Mouse (Mus musculus) MEL (cell line): ENCODE data around the gene Rasip1. TPM values are rescaled to one million over a fixed set of nuclear protein-coding genes. Genes with fewer than 3 reads are reported as not detected.

Experiments
- DNase-seq: peaks from one replicate; pipeline ENCODE4 v3.0.0; 2011; ENCODE audit warnings: low read depth, low spot score
- H3K27ac ChIP-seq: 2 replicates; pipeline ENCODE4 v1.5.1; 2012; ENCODE audit warnings: low read depth, mild to moderate bottlenecking, control low read depth, low read length, moderate library complexity; ENCODE audit not compliant: control insufficient read depth
- H3K27me3 ChIP-seq, 2 experiments: fragments of 150-350 bp in 1 of 2; sonication (generic) in 1 of 2; 2 replicates each; pipeline ENCODE4 v1.6.1; 2012; ENCODE audit warnings: low read length in 2 of 2, mild to moderate bottlenecking in 2 of 2, improper control_type of control experiment in 1 of 2, moderate library complexity in 1 of 2; ENCODE audit not compliant: insufficient read depth in 2 of 2, control insufficient read depth in 1 of 2
- H3K36me3 ChIP-seq, 2 experiments: 2 replicates each; pipeline ENCODE4 v1.6.1; 2012 to 2014; ENCODE audit warnings: low read length in 2 of 2, improper control_type of control experiment in 1 of 2, inconsistent platforms in 1 of 2, mild to moderate bottlenecking in 1 of 2; ENCODE audit not compliant: insufficient read depth in 2 of 2, control insufficient read depth in 1 of 2
- H3K4me1 ChIP-seq, 2 experiments: fragments of 150-350 bp in 1 of 2; sonication (generic) in 1 of 2; 2 replicates each; pipeline ENCODE4 v1.6.1; 2012; ENCODE audit warnings: low read length in 2 of 2, improper control_type of control experiment in 1 of 2, mild to moderate bottlenecking in 1 of 2; ENCODE audit not compliant: insufficient read depth in 2 of 2, control insufficient read depth in 1 of 2
- H3K4me3 ChIP-seq, 2 experiments: fragments of 150-350 bp in 1 of 2; sonication (generic) in 1 of 2; 2 replicates each; pipeline ENCODE4 v1.5.1; 2012; ENCODE audit warnings: low read depth in 2 of 2, low read length in 2 of 2, mild to moderate bottlenecking in 2 of 2, moderate library complexity in 2 of 2, control low read depth in 1 of 2, improper control_type of control experiment in 1 of 2; ENCODE audit not compliant: control insufficient read depth in 1 of 2, insufficient read depth in 1 of 2
- H3K79me2 ChIP-seq: 2 replicates; pipeline ENCODE4 v1.6.1; 2012; ENCODE audit warnings: mild to moderate bottlenecking, low read length, moderate library complexity; ENCODE audit not compliant: control insufficient read depth, poor library complexity, insufficient read depth
- H3K9ac ChIP-seq: 2 replicates; pipeline ENCODE4 v1.6.1; 2012; ENCODE audit warnings: low read depth, mild to moderate bottlenecking, control low read depth, low read length, moderate library complexity; ENCODE audit not compliant: control insufficient read depth, poor library complexity, severe bottlenecking
- H3K9me3 ChIP-seq: fragments of 150-350 bp; sonication (generic); replicated peaks from 2 replicates; pipeline ENCODE4 v1.6.1; 2012; ENCODE audit warnings: mild to moderate bottlenecking, low read length, improper control_type of control experiment, moderate library complexity; ENCODE audit not compliant: insufficient read depth
- BHLHE40 ChIP-seq: IDR thresholded peaks from 2 replicates; pipeline ENCODE4 v1.6.1; 2012; ENCODE audit warnings: low read depth, mild to moderate bottlenecking, inconsistent platforms, low read length, improper control_type of control experiment, borderline replicate concordance
- CHD2 ChIP-seq: IDR thresholded peaks from 2 replicates; pipeline ENCODE4 v1.6.1; 2011; ENCODE audit warnings: low read length, improper control_type of control experiment
- CTCF ChIP-seq, 3 experiments: IDR thresholded peaks in 2 of 3; conservative IDR thresholded peaks in 1 of 3; 2 replicates each; pipeline ENCODE4 v1.5.1; 2011 to 2012; ENCODE audit warnings: low read length in 3 of 3, low read depth in 2 of 3, mild to moderate bottlenecking in 2 of 3, improper control_type of control experiment in 1 of 3, inconsistent platforms in 1 of 3, mixed read lengths in 1 of 3, moderate library complexity in 1 of 3; ENCODE audit not compliant: control insufficient read depth in 1 of 3, insufficient read depth in 1 of 3, poor library complexity in 1 of 3, severe bottlenecking in 1 of 3
- E2F4 ChIP-seq: IDR thresholded peaks from 2 replicates; pipeline ENCODE4 v1.6.1; 2011; ENCODE audit warnings: low read depth, low read length, improper control_type of control experiment, borderline replicate concordance
- EP300 ChIP-seq, 2 experiments: IDR thresholded peaks; 2 replicates each; pipeline ENCODE4 v1.6.1; 2011; ENCODE audit warnings: improper control_type of control experiment in 2 of 2, low read length in 2 of 2, low read depth in 1 of 2, mild to moderate bottlenecking in 1 of 2
- GATA1 ChIP-seq: IDR thresholded peaks from 2 replicates; pipeline ENCODE4 v1.6.1; 2011; ENCODE audit warnings: low read depth, low read length, improper control_type of control experiment
- JUND ChIP-seq: IDR thresholded peaks from 2 replicates; pipeline ENCODE4 v1.6.1; 2011; ENCODE audit warnings: low read depth, mild to moderate bottlenecking, improper control_type of control experiment, low read length
- KAT2A ChIP-seq: conservative IDR thresholded peaks from 2 replicates; pipeline ENCODE4 v1.6.1; 2012; ENCODE audit warnings: low read depth, low read length, improper control_type of control experiment, inconsistent platforms
- MEF2A ChIP-seq: IDR thresholded peaks from 2 replicates; pipeline ENCODE4 v1.6.1; 2014; ENCODE audit warnings: low read depth, mild to moderate bottlenecking, inconsistent platforms, low read length, improper control_type of control experiment; ENCODE audit not compliant: poor library complexity, insufficient replicate concordance, severe bottlenecking; ENCODE audit errors: extremely low read depth
- MXI1 ChIP-seq: IDR thresholded peaks from 2 replicates; pipeline ENCODE4 v1.6.1; 2011; ENCODE audit warnings: mild to moderate bottlenecking, low read depth, low read length, improper control_type of control experiment
- MYB ChIP-seq: IDR thresholded peaks from 2 replicates; pipeline ENCODE4 v1.6.1; 2011; ENCODE audit warnings: mild to moderate bottlenecking, low read depth, low read length, improper control_type of control experiment
- MYC ChIP-seq: IDR thresholded peaks from 2 replicates; pipeline ENCODE4 v1.6.1; 2011; ENCODE audit warnings: low read depth, mild to moderate bottlenecking, low read length, improper control_type of control experiment, moderate library complexity
- NELFE ChIP-seq: IDR thresholded peaks from 2 replicates; pipeline ENCODE4 v1.6.1; 2011; ENCODE audit warnings: low read depth, low read length, improper control_type of control experiment
- NRF1 ChIP-seq: IDR thresholded peaks from 2 replicates; pipeline ENCODE4 v1.6.1; 2014; ENCODE audit warnings: low read depth, mild to moderate bottlenecking, inconsistent platforms, low read length, improper control_type of control experiment, moderate library complexity; ENCODE audit not compliant: poor library complexity, insufficient read depth, severe bottlenecking
- POLR2A ChIP-seq, 2 experiments: IDR thresholded peaks; 2 replicates each; pipeline ENCODE4 v1.6.1; 2011 to 2012; ENCODE audit warnings: low read length in 2 of 2, mild to moderate bottlenecking in 2 of 2, control low read depth in 1 of 2, improper control_type of control experiment in 1 of 2, low read depth in 1 of 2, moderate library complexity in 1 of 2; ENCODE audit not compliant: control insufficient read depth in 1 of 2, insufficient read depth in 1 of 2, poor library complexity in 1 of 2
- RAD21 ChIP-seq: IDR thresholded peaks from 2 replicates; pipeline ENCODE4 v1.6.1; 2011; ENCODE audit warnings: mild to moderate bottlenecking, low read depth, low read length, improper control_type of control experiment
- SMC3 ChIP-seq: IDR thresholded peaks from 2 replicates; pipeline ENCODE4 v1.6.1; 2011; ENCODE audit warnings: low read depth, low read length, improper control_type of control experiment
- TAL1 ChIP-seq: IDR thresholded peaks from 2 replicates; pipeline ENCODE4 v1.6.1; 2012; ENCODE audit warnings: mild to moderate bottlenecking, inconsistent platforms, low read length, moderate library complexity, mixed read lengths
- TBP ChIP-seq: IDR thresholded peaks from 2 replicates; pipeline ENCODE4 v1.8.0; 2011; ENCODE audit warnings: low read depth, low read length, improper control_type of control experiment
- UBTF ChIP-seq: IDR thresholded peaks from 2 replicates; pipeline ENCODE4 v1.6.1; 2012; ENCODE audit warnings: low read depth, mild to moderate bottlenecking, inconsistent platforms, low read length, improper control_type of control experiment, moderate library complexity, borderline replicate concordance; ENCODE audit not compliant: insufficient read depth
- USF1 ChIP-seq: IDR thresholded peaks from 2 replicates; pipeline ENCODE4 v1.6.1; 2014; ENCODE audit warnings: low read depth, mild to moderate bottlenecking, inconsistent platforms, low read length, improper control_type of control experiment, moderate library complexity
- USF2 ChIP-seq, 2 experiments: IDR thresholded peaks; 2 replicates each; pipeline ENCODE4 v1.6.1; 2011 to 2012; ENCODE audit warnings: improper control_type of control experiment in 2 of 2, low read length in 2 of 2, borderline replicate concordance in 1 of 2, inconsistent platforms in 1 of 2, low read depth in 1 of 2, mild to moderate bottlenecking in 1 of 2; ENCODE audit not compliant: insufficient read depth in 1 of 2
- ZC3H11A ChIP-seq: IDR thresholded peaks from 2 replicates; pipeline ENCODE4 v1.6.1; 2012; ENCODE audit warnings: low read depth, mild to moderate bottlenecking, inconsistent platforms, low read length, improper control_type of control experiment
- ZMIZ1 ChIP-seq: IDR thresholded peaks from 2 replicates; pipeline ENCODE4 v1.6.1; 2012; ENCODE audit warnings: low read depth, mild to moderate bottlenecking, inconsistent platforms, low read length, improper control_type of control experiment, moderate library complexity
- ZNF384 ChIP-seq: IDR thresholded peaks from 2 replicates; pipeline ENCODE4 v1.6.1; 2012; ENCODE audit warnings: low read depth, mild to moderate bottlenecking, inconsistent platforms, low read length, improper control_type of control experiment
- polyA plus RNA-seq, 2 experiments: library from polyadenylated mRNA; stranded (reverse) in 1 of 2; unstranded in 1 of 2; fragments of >175 nt in 1 of 2; fragments of >200 nt in 1 of 2; gene quantifications; 2 replicates each; pipeline versions ENCODE4 v1.2.1 to v1.2.4; 2012; ENCODE audit warnings: low replicate concordance in 2 of 2, low read depth in 1 of 2; ENCODE audit not compliant: insufficient read length in 2 of 2, insufficient read depth in 1 of 2, missing spikeins in 1 of 2
- total RNA-seq: library from RNA; depleted of rRNA; stranded (reverse); fragments of 300-350 nt; gene quantifications from 2 replicates; pipeline ENCODE4 v1.2.3, GENCODE M21; 2012

Gene Rasip1
- total and polyA plus RNA-seq, 3 experiments: 0.65 to 1.1 TPM; not detected in 1

GRCm38 (mm10) chr7:45682144-45683126 lies 55.1 kb downstream of the Rasip1 start (continued):
- TF ChIP-seq KAT2A: no peak
- peak; percentile 81 for TF ChIP-seq RAD21
- peak; percentile 87 for TF ChIP-seq SMC3
- no peak for TF ChIP-seq E2F4
- TF ChIP-seq MYB: no peak
- TF ChIP-seq EP300 (IDR thresholded peaks at IDR 0.05; ENCODE audit: low read depth in 1 of 2, low read length in 2 of 2): peak; percentile 25 to 36; a peak in 3 of 4 replicates
- TF ChIP-seq ZC3H11A: peak; percentile 82
- TF ChIP-seq TBP: peak; percentile 57; the same call in 1 of the 2 replicates
- TF ChIP-seq MXI1: 0 out of 2 replicates have a peak, but pooled peaks have one; percentile 23
- no peak for TF ChIP-seq MEF2A
- TF ChIP-seq JUND: no peak
- TF ChIP-seq GATA1: 0 out of 2 replicates have a peak, but pooled peaks have one; percentile 27
- TF ChIP-seq CHD2: no peak
- no peak for TF ChIP-seq TAL1
- no peak for TF ChIP-seq MYC

- no peak for DNase-seq
- Histone ChIP-seq H3K79me2 (no peaks in the 10 kb centered on the region), H3K27me3 (peaks cover 0 to 3% of the 10 kb centered on the region in 2 experiments; a peak in 2 of 4 replicates), H3K9me3 (no peaks in the 10 kb centered on the region), H3K36me3 (peaks cover 0 to 17% of the 10 kb centered on the region in 2 experiments; a peak in 2 of 4 replicates), H3K4me3 (no peak within 1 kb of the TSS), H3K9ac (no peak within 1 kb of the TSS), H3K4me1 (peaks cover 13 to 20% of the 10 kb centered on the region in 2 experiments), H3K27ac (no peak within 1 kb of the TSS)
- TF ChIP-seq JUND: no peak
- no peak for TF ChIP-seq BHLHE40
- TF ChIP-seq POLR2A (IDR thresholded peaks at IDR 0.05; ENCODE audit: control insufficient read depth in 1 of 2, insufficient read depth in 1 of 2, low read depth in 1 of 2, low read length in 2 of 2, poor library complexity in 1 of 2): no peak
- no peak for TF ChIP-seq NRF1
- TF ChIP-seq UBTF: no peak
- no peak for TF ChIP-seq CHD2
- TF ChIP-seq USF2 (IDR thresholded peaks at IDR 0.05; ENCODE audit: borderline replicate concordance in 1 of 2, insufficient read depth in 1 of 2, low read depth in 1 of 2, low read length in 2 of 2): no peak
- TF ChIP-seq CTCF (IDR thresholded peaks at IDR 0.05 in 2 of 3, conservative IDR thresholded peaks at IDR 0.05 in 1 of 3; ENCODE audit: control insufficient read depth in 1 of 3, insufficient read depth in 1 of 3, low read depth in 2 of 3, low read length in 3 of 3, poor library complexity in 1 of 3, severe bottlenecking in 1 of 3): no peak
- TF ChIP-seq EP300 (IDR thresholded peaks at IDR 0.05; ENCODE audit: low read depth in 1 of 2, low read length in 2 of 2): no peak
- no peak for TF ChIP-seq ZNF384
- no peak for TF ChIP-seq USF1
- no peak for TF ChIP-seq NELFE
- TF ChIP-seq MYC: no peak
- TF ChIP-seq TAL1: no peak
- no peak for TF ChIP-seq ZMIZ1
Measured at GRCm38 (mm10) chr7:45683396-45684050, 56.2 kb downstream of the Rasip1 start, which contains the start of gene Ntn5. Gene Ntn5 (plus strand): TSS chr7:45684022.
